Mouse (Mus musculus): ENCODE results near the gene Art4. TPM values are rescaled to one million over a fixed set of nuclear protein-coding genes. Genes with fewer than 3 reads are reported as not detected.

The Art4 gene
- polyA plus RNA-seq, 1 experiment from 2014 or later = 0.20 TPM

- Histone ChIP-seq H3K4me1 (ENCODE audit: control insufficient read depth, insufficient read depth, low read length) (no peaks in the 10 kb centered on the region), H3K4me3 (ENCODE audit: low read depth, low read length) (no peak overlapping the region), H3K9me3 (replicated peaks; ENCODE audit: control insufficient read depth, low read length, poor library complexity, severe bottlenecking) (no peaks in the 10 kb centered on the region), H3K9ac (ENCODE audit: low read depth, low read length) (no peak overlapping the region), H3K4me2 (ENCODE audit: low read length) (no peak overlapping the region), H3K27ac (ENCODE audit: low read length) (no peak overlapping the region), H3K27me3 (ENCODE audit: control insufficient read depth, insufficient read depth, low read depth, low read length) (no peaks in the 10 kb centered on the region), H3K36me3 (ENCODE audit: control insufficient read depth, insufficient read depth, low read length) (no peaks in the 10 kb centered on the region)
- ATAC-seq = no peak
- WGBS = 80% methylated on average over 8 of the region's 8 CpGs
Measured at GRCm38 (mm10) chr6:136881678-136882077, 24.1 kb upstream of the Art4 start.

DNA sequence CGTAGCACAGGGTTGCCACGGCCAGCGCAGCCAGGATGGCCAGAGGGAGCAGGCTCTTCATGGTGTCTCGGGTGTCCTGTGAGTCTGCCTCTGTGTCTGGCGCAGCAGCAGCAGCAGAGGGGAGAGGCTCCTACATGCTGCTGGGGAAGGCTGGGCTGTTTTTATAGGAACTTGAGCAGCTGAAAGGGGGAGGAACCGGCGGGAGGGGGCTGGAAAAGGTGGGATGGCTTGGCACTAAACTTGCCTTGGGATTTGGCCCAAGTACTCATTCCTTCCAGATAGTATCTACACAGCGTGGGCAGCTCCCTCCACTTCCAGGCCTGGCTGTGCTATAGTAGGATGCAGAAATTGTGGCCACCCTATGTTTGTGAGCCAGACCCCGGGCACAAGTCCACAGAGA, 18.1 kb upstream of the Art4 start, which contains the start of gene Mgp:
TSS of gene Mgp (minus strand) at position 154 of the 400 bp plus-strand sequence.
- no peak for ATAC-seq
- H3K36me3 ChIP-seq (ENCODE audit: control insufficient read depth, insufficient read depth, low read length) = no peaks in the 10 kb centered on the region
- H3K4me2 ChIP-seq (ENCODE audit: low read length) = no peak within 1 kb of the TSS
- no peaks in the 10 kb centered on the region for H3K27me3 ChIP-seq (ENCODE audit: control insufficient read depth, insufficient read depth, low read depth, low read length)
- no peaks in the 10 kb centered on the region for H3K4me1 ChIP-seq (ENCODE audit: control insufficient read depth, insufficient read depth, low read length)
- H3K4me3 ChIP-seq (ENCODE audit: low read depth, low read length) = no peak within 1 kb of the TSS
- WGBS = 57% methylated on average over 9 of the region's 9 CpGs
- no peak within 1 kb of the TSS for H3K27ac ChIP-seq (ENCODE audit: low read length)
- H3K9ac ChIP-seq (ENCODE audit: low read depth, low read length) = no peak within 1 kb of the TSS
- no peaks in the 10 kb centered on the region for H3K9me3 ChIP-seq (replicated peaks; ENCODE audit: control insufficient read depth, low read length, poor library complexity, severe bottlenecking)

- H3K36me3 ChIP-seq (ENCODE audit: control insufficient read depth, insufficient read depth, low read length) = no peaks in the 10 kb centered on the region
- no peak overlapping the region for H3K4me3 ChIP-seq (ENCODE audit: low read depth, low read length)
- no peak overlapping the region for H3K9ac ChIP-seq (ENCODE audit: low read depth, low read length)
- H3K27me3 ChIP-seq (ENCODE audit: control insufficient read depth, insufficient read depth, low read depth, low read length) = no peaks in the 10 kb centered on the region
- no peak overlapping the region for H3K4me2 ChIP-seq (ENCODE audit: low read length)
- no peak for ATAC-seq
- H3K4me1 ChIP-seq (ENCODE audit: control insufficient read depth, insufficient read depth, low read length) = no peaks in the 10 kb centered on the region
- H3K9me3 ChIP-seq (replicated peaks; ENCODE audit: control insufficient read depth, low read length, poor library complexity, severe bottlenecking) = no peaks in the 10 kb centered on the region
- no peak overlapping the region for H3K27ac ChIP-seq (ENCODE audit: low read length)
- WGBS = 34% methylated on average over 8 of the region's 8 CpGs
Measured at GRCm38 (mm10) chr6:136874599-136874998, 17.1 kb upstream of the Art4 start.

DNA sequence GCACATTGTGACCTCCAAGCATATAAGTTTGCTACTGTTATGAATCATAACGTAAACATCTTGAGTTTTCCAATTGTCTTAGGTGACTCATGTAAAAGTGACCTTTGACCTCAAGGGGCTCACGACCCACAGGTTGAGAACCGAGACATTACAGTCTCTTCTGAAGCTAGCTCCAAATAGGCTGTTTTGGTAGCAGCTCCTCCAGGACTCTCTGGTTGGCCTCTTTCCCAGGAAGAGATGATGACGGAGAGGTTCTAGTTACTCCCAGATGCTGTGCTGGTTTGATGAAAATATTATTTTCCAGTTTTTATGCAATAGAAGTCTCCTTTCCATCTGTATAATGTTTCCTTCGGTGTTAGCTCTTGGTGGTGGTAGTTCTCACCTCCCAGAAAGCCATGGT, 11.4 kb upstream of the Art4 start:
- no peaks in the 10 kb centered on the region for H3K4me1 ChIP-seq (ENCODE audit: control insufficient read depth, insufficient read depth, low read length)
- H3K36me3 ChIP-seq (ENCODE audit: control insufficient read depth, insufficient read depth, low read length) = no peaks in the 10 kb centered on the region
- no peak overlapping the region for H3K27ac ChIP-seq (ENCODE audit: low read length)
- H3K4me2 ChIP-seq (ENCODE audit: low read length) = no peak overlapping the region
- H3K9ac ChIP-seq (ENCODE audit: low read depth, low read length) = no peak overlapping the region
- no peaks in the 10 kb centered on the region for H3K27me3 ChIP-seq (ENCODE audit: control insufficient read depth, insufficient read depth, low read depth, low read length)
- H3K4me3 ChIP-seq (ENCODE audit: low read depth, low read length) = no peak overlapping the region
- ATAC-seq = no peak
- H3K9me3 ChIP-seq (replicated peaks; ENCODE audit: control insufficient read depth, low read length, poor library complexity, severe bottlenecking) = no peaks in the 10 kb centered on the region
- 84% methylated on average over 5 of the region's 5 CpGs for WGBS

DNA sequence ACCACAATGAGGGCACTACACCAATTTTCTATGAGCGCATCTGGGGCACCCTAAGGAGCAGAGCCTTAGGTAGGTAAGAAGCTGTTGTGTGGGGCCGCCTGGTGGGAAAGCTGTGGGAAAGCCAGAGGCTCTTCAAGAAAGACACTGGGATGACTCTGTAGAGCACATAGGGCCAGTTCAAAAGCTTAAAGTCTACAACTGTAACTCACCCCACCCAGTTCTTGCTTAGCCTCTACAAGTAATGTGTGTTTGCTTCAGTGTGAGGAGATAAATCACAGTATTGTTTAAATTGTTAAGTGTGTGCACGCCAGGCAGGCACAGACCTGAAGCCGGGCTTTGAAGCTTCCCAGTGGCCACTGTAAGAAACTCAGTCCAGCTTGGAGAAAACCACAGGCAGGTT, 8.6 kb upstream of the Art4 start:
- no peak overlapping the region for H3K27ac ChIP-seq (ENCODE audit: low read length)
- H3K4me3 ChIP-seq (ENCODE audit: low read depth, low read length) = no peak overlapping the region
- H3K9ac ChIP-seq (ENCODE audit: low read depth, low read length) = no peak overlapping the region
- no peaks in the 10 kb centered on the region for H3K27me3 ChIP-seq (ENCODE audit: control insufficient read depth, insufficient read depth, low read depth, low read length)
- no peak overlapping the region for H3K4me2 ChIP-seq (ENCODE audit: low read length)
- H3K9me3 ChIP-seq (replicated peaks; ENCODE audit: control insufficient read depth, low read length, poor library complexity, severe bottlenecking) = no peaks in the 10 kb centered on the region
- no peak for ATAC-seq
- no peaks in the 10 kb centered on the region for H3K36me3 ChIP-seq (ENCODE audit: control insufficient read depth, insufficient read depth, low read length)
- WGBS = 83% methylated on average over 4 of the region's 4 CpGs
- H3K4me1 ChIP-seq (ENCODE audit: control insufficient read depth, insufficient read depth, low read length) = no peaks in the 10 kb centered on the region

GRCm38 (mm10) chr6:136865360-136865759, 7.8 kb upstream of the Art4 start:
- no peak overlapping the region for H3K27ac ChIP-seq (ENCODE audit: low read length)
- H3K36me3 ChIP-seq (ENCODE audit: control insufficient read depth, insufficient read depth, low read length) = no peaks in the 10 kb centered on the region
- H3K9ac ChIP-seq (ENCODE audit: low read depth, low read length) = no peak overlapping the region
- no peaks in the 10 kb centered on the region for H3K9me3 ChIP-seq (replicated peaks; ENCODE audit: control insufficient read depth, low read length, poor library complexity, severe bottlenecking)
- H3K4me1 ChIP-seq (ENCODE audit: control insufficient read depth, insufficient read depth, low read length) = no peaks in the 10 kb centered on the region
- H3K4me3 ChIP-seq (ENCODE audit: low read depth, low read length) = no peak overlapping the region
- ATAC-seq = no peak
- WGBS = 92% methylated on average over 5 of the region's 5 CpGs
- H3K27me3 ChIP-seq (ENCODE audit: control insufficient read depth, insufficient read depth, low read depth, low read length) = no peaks in the 10 kb centered on the region
- no peak overlapping the region for H3K4me2 ChIP-seq (ENCODE audit: low read length)

GRCm38 (mm10) chr6:136861020-136861419, 3.5 kb upstream of the Art4 start:
- Histone ChIP-seq H3K27me3 (ENCODE audit: control insufficient read depth, insufficient read depth, low read depth, low read length) (no peaks in the 10 kb centered on the region), H3K4me2 (ENCODE audit: low read length) (no peak overlapping the region), H3K27ac (ENCODE audit: low read length) (no peak overlapping the region), H3K9ac (ENCODE audit: low read depth, low read length) (no peak overlapping the region), H3K4me1 (ENCODE audit: control insufficient read depth, insufficient read depth, low read length) (no peaks in the 10 kb centered on the region), H3K36me3 (ENCODE audit: control insufficient read depth, insufficient read depth, low read length) (no peaks in the 10 kb centered on the region), H3K9me3 (replicated peaks; ENCODE audit: control insufficient read depth, low read length, poor library complexity, severe bottlenecking) (no peaks in the 10 kb centered on the region), H3K4me3 (ENCODE audit: low read depth, low read length) (no peak overlapping the region)
- ATAC-seq = peak; percentile 45
- WGBS = 53% methylated on average over 9 of the region's 9 CpGs

DNA sequence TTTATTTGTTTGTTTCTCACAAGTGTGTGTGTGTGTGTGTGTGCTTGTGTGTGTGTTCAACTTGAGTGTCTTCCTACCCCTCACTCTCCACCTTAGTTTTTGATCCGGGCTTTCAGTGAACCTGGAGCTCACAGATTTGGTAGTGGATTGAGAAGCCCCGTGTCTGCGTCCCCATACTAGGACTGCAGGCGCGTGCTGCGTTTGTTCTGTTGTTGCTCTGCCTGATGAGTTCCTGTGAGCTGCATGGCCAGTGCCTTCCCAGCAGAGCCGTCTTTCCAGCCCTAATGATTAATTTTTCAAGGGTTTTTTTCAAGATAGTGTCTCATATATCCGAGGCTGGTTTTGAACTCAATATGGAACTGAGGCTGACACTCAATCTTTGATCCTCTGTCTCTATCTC, 887 bp upstream of the Art4 start:
- Histone ChIP-seq H3K27ac (ENCODE audit: low read length) (no peak overlapping the region), H3K4me2 (ENCODE audit: low read length) (no peak overlapping the region), H3K36me3 (ENCODE audit: control insufficient read depth, insufficient read depth, low read length) (no peaks in the 10 kb centered on the region), H3K9ac (ENCODE audit: low read depth, low read length) (no peak overlapping the region), H3K4me1 (ENCODE audit: control insufficient read depth, insufficient read depth, low read length) (no peaks in the 10 kb centered on the region), H3K27me3 (ENCODE audit: control insufficient read depth, insufficient read depth, low read depth, low read length) (no peaks in the 10 kb centered on the region), H3K4me3 (ENCODE audit: low read depth, low read length) (no peak overlapping the region), H3K9me3 (replicated peaks; ENCODE audit: control insufficient read depth, low read length, poor library complexity, severe bottlenecking) (no peaks in the 10 kb centered on the region)
- ATAC-seq = no peak
- WGBS = 79% methylated on average over 8 of the region's 8 CpGs

GRCm38 (mm10) chr6:136857873-136858260, 334 bp upstream of the Art4 start:
- no peak for ATAC-seq
- Histone ChIP-seq H3K4me1 (ENCODE audit: control insufficient read depth, insufficient read depth, low read length) (no peaks in the 10 kb centered on the region), H3K27ac (ENCODE audit: low read length) (no peak overlapping the region), H3K9me3 (replicated peaks; ENCODE audit: control insufficient read depth, low read length, poor library complexity, severe bottlenecking) (no peaks in the 10 kb centered on the region), H3K36me3 (ENCODE audit: control insufficient read depth, insufficient read depth, low read length) (no peaks in the 10 kb centered on the region), H3K4me3 (ENCODE audit: low read depth, low read length) (no peak overlapping the region), H3K27me3 (ENCODE audit: control insufficient read depth, insufficient read depth, low read depth, low read length) (no peaks in the 10 kb centered on the region), H3K4me2 (ENCODE audit: low read length) (no peak overlapping the region), H3K9ac (ENCODE audit: low read depth, low read length) (no peak overlapping the region)
- 64% methylated on average over 11 of the region's 11 CpGs for WGBS
